Mouse (Mus musculus): Measurements from ENCODE around the gene Rngtt.
"Not testable (repeated sequence)": the region's sequence is repeated elsewhere in the genome, so short reads cannot be mapped to it uniquely, and the experiment has no call there.

The Rngtt gene

DNA sequence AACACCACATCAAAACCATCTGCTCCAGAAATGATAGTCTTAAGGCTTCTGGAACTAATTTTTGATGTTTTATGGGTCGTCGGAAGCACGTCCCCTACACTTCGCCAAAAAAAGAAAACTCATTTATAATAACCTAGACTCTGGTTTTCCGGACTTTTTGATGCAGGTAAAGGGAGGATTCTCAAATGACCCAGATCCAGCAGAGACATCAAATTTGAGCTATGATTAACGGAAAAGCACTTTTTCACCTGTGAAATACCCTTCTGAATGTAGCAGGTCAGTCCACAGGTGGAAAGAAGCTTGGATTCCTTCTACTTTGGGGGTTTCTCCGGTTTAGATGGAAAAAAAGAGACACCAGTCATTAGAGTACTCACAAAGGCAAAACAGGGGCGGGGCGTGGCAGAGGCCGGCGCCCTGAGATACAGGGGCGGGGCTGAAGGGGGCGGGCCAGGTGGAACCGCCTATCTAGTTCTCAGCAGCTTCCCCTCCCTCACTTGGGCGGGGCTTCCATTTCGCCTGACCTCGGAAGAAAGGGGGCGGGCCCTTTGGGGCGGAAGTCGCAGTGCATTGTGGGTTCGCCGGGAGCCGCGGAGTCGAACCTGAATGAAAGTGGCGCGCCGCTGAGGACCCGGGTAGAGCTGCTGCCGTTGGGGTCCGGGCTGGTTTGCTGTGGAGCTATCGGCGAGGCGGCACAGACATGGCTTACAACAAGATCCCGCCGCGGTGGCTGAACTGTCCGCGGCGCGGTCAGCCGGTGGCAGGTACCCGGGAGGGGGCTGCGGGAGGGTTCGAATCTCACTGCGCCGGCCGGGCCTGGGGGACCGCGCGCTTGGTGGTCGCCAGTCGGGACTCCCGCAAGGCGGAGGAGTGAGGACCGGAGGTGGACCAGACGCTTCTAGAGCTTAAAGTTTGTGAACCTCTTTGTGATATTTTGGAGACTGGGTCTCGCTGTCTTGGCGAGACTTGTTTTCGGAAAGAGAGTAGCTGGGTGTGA, at the start of gene Rngtt:
Gene Rngtt, plus strand, starts transcription at position 548 of the 994 bp plus-strand sequence.
- peak; percentile 87 to 91 for DNase-seq (ENCODE audit: low spot score in 2 of 2)

DNA sequence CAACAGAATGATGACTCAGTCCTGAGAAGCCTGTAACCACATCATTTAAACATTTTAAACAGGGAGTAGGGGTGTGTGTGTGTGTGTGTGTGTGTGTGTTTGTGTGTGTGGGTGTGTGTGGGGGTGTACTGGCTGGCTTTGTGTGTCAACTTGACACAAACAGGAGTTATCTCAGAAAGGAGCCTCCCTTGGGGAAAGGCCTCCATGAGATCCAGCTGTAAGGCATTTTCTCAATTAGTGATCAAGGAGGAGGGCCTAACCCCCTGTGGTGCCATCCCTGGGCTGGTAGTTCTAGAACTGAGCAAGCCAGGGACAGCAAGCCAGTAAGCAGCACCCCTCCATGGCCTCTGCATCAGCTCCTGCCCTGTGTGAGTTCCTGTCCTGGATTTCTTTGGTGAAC, 49.8 kb upstream of the Rngtt start:
- no peak for DNase-seq (ENCODE audit: low spot score in 2 of 2)

DNA sequence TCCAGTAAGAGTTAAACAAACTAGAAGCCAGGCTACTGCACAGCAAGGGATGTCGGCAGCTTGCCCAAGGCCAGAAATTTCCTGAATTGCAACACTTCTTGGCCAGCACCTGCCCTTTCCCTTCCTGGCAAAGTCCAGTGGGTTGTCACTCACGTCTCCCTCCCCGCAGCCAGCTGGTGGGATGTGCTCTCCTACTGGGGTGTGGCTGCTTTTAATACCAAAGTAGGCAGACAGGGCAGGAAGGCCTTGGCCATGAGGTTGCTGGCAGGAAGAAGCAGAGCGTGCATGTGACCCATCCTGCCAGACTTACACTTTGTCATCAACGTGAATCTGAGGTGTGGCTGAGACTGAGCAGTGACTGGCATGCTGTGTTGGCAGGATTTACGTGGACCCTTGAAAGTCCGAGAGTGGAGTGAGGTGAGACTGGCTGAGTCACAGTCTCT, 48.8 kb upstream of the Rngtt start:
- DNase-seq (ENCODE audit: low spot score in 2 of 2) = peak in 1 of 2 experiments; percentile 22

DNA sequence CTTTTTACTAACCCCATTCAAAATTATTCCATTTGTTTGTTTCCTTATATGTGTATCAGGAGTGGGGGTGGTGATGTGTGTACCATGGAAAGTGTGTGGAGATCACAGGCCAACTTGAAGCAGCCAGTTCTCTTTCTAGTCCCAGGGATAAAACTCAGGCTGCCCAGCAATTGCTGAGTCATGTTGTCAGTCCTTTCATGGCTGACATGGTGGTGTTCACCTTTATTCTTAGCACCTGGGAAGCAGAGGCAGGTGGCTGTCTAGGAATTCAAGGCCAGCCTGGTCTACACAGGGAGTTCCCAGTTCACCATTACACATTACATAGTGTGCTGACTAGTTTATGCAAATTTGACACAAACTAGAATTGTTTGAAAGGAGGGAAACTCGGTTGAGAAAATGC, 47.2 kb upstream of the Rngtt start:
- no peak for DNase-seq (ENCODE audit: low spot score in 2 of 2)

DNA sequence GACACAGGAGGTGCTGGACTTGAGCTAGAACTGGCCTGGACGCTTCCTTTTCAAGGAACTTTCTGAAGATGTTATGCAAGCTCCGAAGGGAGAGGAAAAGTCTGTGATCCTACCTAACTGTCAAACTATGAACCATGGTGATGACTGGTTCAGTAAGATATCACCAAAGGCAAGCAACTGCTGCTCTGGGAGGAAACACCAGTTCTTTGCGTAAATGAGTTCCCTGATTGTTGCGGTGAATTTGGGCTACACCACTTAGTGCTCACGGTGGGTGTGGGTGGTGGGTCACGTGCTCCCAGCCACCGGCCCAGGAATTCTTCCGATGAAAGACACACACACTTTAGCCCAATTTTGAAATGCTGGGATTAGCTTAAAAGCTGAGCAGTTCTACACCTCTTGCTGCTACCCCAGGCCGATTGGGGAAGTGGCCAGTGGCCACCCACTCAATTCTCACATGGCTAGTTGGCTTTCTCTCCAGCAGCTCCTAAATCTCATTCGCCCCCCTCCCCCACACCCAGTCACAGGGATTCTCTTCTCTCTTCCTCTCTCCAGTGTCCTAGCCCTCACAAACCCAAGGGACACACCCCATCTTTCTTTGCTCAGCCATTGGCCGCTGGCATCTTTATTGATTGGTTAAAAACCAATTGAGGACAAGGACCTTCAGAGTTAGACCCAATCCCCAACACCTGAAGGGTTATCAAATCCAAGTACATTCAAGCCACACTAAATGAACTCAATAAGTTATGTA, 45.0 kb upstream of the Rngtt start:
- DNase-seq (ENCODE audit: low spot score in 2 of 2) = no peak

DNA sequence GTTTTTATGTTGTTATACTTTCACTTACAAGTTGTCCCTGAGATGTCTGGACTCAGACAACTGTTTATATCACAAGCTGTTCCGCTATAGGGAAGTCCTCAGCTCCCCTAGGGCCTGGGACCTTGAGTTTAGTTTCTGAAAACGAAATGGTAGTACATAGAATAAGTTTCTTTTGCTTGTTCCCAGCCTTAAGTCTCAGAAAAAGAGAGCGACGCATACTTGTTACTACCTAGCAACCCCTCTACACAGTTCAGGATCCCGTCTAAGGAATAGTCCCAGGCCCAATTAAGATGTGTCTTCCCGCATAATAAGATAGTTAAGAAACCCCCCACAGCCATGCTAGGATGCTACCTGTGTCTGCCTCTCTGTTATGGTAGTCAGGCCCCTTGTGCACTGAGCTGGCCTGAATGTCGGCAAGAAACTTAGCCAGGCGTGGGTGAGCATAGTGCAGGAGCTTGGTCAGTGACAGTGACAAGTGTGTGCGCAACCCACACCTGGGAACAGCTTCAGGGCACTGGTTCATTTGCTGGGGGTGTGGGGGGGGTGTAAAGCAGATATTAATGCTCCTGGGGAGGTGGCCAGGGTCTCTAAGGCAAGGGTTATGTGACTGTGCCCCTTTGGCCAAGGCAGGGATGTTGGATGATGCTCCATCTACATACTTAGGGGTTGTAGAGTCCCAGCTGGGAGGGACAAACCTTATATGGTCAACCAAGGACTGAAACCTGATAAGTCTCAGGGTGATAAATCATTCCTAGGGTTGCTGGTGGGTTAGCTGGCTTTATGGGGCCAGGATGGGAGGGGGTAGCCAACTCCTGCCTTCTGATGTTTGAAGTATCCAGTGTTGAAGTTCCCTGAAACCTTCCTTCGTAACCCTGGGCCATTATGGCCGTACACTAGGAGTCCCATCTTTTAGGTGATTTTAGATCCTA, 39.5 kb upstream of the Rngtt start:
- DNase-seq (ENCODE audit: low spot score in 2 of 2) = no peak

DNA sequence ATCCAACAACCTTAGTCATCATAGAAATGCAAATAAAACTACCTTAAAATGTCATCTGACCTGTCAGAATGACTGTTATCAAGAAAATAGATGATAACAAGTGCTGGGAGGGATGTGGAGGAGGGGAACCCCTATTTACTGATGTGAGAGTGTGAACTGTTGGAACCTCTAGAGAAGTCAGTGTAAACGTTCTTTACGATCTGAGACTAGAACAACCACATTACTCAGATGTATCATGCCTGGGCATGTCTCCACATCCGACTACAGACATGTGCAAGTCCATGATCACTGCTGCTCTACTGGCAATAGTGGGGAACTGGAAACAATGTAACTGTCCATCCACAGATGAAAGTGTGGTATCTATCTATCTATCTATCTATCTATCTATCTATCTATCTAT, 36.7 kb upstream of the Rngtt start:
- no peak for DNase-seq (ENCODE audit: low spot score in 2 of 2)

DNA sequence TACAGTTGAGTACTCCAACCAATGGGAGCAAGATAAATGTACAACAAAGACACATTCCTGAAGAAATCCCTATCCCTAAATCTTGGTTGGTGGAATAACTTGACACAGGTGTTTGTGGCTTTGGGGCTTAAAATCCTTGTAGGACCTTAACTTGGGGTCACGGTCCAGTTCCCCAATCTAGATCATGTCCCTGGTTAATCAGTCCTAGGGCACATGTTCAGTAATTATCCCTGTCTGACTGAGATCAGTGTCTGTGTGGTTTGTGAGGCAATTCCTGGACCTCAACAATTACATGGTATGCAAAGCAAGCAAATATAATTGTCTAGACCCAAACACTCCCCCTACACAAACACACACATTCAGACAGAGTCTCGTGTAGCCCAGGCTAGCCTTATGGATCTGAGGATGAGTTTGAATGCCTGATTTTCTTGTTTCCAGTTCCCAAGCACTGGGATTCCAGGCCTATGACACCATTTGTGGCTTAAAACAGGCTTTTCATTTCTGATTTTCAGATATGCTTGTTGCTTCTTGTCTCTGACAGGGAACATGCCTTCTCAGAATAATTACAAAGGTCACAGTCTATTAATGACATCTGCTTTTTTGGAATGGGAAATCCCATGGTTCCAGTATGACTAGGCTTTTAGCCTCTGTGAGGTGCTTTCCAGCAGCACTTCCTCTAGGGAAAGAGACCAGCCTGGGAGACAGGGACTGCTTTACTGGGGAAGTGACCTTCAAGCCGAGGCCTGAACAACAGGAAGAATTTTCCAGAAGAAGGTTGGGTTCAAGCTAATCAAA, 28.0 kb upstream of the Rngtt start:
- DNase-seq (ENCODE audit: low spot score in 2 of 2) = no peak

DNA sequence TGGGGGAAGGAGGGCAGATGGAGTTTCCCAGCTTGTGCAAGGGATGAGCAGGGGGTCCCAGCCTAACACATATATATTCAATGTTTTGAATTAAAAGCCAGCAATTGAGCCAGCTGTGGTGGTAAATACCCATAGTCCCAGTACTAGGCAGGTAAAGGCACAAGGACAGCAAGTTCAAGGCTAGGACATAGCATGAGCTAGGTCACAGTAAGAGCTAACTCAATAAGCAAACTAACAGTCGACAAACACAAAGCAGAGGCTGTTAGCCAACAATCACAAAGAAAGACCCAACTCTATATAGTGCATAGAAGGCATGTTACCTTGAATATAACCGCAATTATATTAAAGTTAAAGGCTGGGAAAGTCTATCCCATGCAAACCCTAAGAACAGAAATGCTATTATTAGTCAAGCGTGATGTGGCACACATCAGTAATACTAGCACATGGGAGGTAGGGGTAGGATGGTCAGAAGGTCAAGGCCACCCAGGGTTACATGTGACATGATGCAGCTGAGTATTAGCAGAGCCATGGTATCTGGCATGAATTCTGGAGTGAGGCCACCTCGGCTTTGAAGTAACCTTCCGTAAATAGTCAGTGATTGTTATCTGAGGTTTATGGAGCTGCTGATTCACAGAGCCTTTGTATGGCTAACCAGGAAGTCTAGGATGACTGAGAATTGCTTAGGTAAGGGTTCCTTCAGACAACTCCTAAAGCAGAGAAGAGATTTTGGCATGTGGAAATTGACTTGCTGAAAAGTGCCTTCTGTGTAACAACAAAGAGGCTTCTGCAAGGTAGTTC, 25.8 kb upstream of the Rngtt start:
- no peak for DNase-seq (ENCODE audit: low spot score in 2 of 2)

DNA sequence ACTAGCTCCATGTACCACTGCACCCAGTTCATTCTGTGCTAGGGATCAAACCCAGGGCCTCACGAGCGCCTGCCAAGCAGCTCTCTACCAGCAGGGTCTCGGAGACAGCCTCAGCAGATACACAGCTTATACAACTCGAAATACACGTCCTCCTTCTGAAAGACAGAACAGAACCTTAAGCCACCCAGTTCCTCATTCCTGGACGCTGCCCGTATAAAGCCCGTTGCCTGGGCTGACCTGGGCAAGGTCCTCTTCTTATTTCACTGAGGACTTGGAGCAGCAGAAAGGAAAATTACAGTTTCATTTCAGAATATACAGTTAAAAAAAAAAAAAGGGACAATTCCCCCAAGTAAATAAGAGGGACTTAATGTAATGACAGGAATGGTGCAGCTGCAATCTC, 24.7 kb upstream of the Rngtt start:
- DNase-seq (ENCODE audit: low spot score in 2 of 2) = no peak

DNA sequence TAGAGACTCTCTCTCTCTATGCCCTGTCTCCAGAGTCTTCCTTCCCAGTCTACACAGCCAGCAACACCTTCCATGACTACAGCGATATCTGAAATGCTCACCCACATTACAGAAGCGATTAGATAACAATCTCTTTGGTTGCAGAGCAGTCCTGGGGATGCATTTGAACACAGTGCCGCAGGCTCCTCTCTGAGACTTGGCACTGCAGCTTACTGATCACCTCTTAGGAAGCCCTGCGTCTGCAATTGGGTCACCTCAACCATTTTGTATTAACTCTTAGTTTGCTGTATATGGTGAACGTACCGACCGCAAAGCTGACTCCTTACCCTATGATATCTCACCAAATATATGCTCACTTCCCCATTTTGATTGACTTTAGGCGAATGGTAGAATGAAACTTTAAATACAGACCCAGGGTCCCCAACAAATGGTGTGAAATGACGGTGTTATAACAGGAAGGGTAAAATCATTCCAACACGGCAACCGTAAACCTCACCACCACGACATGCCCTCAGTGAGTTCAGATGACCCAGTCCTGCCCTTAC, 20.9 kb upstream of the Rngtt start:
- no peak for DNase-seq (ENCODE audit: low spot score in 2 of 2)

DNA sequence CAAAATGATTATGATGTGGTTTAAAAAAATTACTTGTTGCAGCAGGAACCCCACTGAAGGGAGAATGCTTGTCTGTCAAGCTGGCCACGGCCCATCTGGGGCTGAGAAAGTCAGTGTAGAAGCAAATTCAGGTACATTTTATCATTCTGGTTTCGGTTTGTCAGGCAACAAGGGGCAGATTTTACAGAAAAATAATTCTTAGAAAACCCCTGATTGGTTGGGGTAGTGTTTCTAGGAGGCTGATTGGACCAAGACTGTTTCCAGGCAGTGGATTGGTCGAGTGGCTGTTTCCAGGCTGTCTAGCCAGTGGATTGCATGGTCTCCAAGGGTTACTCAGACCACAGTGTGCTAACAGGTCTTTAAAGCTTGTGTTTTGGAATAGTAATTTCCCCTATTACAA, 20.1 kb upstream of the Rngtt start, which contains the start of gene Pnrc1:
Gene Pnrc1, minus strand, starts transcription at position 162 of the 400 bp plus-strand sequence.
- DNase-seq (ENCODE audit: low spot score in 2 of 2) = no peak

DNA sequence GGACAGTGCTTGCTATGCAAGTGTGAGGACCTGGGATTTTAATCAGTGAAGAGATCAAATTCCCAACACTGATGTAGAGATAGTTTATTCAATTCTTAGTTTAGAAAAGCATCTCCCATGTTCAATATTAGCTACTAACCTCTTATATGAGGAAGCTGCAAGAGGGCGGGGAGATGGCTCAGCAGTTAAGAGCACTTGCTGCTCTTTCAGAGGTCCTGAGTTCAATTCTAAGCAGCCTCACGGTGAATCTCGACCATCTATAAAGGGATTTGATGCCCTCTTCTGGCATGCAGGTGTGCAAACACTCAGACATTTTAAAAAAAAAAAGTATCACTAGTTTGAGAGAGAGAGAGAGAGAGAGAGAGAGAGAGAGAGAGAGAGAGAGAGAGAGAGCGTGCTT, 19.2 kb upstream of the Rngtt start:
- DNase-seq (ENCODE audit: low spot score in 2 of 2) = no peak

DNA sequence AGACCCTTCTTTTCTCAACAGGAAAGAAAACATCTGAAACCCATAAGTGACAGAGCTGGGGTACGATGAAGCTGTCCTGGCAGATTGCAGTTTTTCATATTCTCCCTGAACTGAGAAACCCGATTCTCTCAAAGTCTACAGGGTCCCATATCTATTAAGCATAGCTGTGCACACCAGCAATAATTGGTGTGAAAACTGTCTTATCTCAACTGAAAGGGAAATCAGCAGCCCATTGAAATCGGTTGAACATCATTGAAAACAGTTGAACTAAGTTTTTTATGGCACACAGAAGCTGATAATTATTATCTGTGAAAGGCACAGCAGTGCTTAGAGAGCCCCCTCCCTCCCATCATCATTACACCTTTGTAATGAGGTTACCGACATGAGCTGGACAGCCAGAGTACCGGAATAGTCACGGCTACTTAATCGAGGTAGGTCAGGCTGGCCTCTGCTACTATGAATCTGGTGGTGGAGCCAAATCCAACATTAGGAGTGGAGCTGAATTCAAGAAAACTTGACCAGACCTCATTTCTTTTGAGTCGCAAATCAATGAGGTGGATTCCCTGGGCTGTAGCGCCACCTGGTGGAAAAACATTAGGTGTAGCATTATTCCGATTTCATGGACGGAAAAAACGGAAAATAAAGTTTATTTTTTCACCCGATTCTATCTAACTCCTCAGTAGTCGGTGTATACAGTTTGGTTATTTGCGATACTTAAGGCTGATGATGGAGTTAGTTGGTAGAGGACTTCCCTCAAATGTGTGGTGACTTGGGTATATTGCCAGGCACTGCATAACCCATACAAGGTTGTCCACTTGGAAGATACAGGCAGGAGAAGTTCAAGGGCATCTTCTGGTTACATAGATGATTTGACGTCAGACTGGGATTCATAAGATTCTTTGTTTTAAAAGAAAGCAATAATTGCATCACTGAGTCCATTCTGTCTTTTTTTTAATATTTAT, 17.4 kb upstream of the Rngtt start:
- DNase-seq (ENCODE audit: low spot score in 2 of 2) = peak in 1 of 2 experiments; percentile 59

DNA sequence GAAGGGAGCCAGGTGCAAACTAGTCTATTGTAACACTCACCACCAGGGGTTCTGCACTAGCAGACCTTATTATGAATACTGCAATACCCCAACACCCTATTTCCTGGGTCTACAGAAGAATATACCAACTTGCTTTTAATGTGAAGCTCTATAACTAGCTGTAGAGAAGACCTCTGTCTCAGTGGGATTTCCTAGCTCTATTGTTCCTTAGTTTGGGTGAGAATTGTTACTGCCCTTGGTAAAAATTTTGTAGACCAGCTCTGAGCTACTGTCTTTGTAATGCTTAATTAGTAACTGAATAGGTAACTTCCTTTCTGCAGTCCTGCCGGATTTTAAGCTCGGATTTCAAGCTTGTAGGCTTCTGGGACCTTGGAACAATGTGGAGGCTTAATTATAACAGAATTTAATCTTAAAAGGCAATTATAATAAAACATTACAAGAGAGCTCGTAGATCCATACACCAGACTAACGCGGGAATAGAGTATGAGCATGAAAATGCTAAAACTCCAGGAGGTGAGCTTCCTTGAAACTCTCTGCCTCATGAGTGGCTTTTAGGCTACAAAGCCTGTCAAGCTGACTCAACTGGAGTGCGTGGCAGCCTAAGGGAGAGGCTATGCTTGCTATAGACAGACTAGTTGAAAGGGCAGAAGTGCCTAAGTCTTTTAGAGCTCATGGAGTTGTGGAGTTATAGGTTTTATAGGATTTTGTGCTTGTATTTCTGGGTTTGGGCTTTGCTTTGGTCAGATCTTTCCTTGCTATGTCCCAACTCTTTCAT, 9.0 kb upstream of the Rngtt start:
- not testable (repeated sequence) for DNase-seq (ENCODE audit: low spot score in 2 of 2)

DNA sequence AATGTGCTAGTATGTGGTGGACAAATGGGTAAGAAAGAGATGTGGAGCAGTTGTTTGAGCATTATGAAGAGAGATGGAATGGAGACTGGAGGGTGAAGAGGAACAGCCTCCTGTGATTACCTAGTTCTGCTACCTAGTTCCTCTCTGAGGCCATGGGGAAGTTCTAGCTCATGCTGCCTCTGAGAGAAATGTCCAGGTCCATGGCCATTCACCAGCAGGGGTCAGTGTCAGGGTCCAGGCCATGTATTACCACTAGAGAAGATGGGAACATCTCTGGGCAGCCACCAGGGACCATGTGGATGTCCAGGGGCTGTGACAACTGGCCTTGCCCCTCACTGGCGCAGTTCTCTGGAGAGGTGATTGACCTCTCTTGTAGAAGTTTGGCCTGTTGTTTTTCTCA, 7.1 kb upstream of the Rngtt start:
- no peak for DNase-seq (ENCODE audit: low spot score in 2 of 2)

DNA sequence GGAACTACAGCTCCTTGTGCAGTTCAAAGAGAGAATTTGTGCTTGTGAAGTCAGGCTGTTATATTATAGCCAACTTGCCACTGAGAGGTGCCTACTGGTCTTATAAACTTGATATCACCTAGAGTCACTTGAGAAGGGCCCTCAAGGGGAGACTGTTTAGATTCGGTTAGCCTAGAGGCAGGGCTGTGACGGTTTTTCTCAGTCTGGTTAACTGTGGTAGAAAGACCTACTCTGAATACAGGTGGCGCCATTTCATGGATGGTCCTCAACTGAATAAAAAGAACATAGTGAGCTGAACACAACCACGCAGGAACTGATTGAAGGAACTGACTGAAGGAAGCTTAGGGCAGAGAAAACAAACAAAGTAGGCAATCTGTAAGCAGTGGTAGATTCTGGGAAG, 3.0 kb upstream of the Rngtt start:
- DNase-seq (ENCODE audit: low spot score in 2 of 2) = no peak

Measured in frontal cortex, postnatal 14 days (tissue).